Mouse (Mus musculus) spleen, adult 2 months (tissue): Measurements from ENCODE around the gene Atoh8. TPM values are rescaled to one million over a fixed set of nuclear protein-coding genes. Genes with fewer than 3 reads are reported as not detected.

ENCODE experiments used
- DNase-seq, 2 experiments: peaks; one replicate each; pipeline versions ENCODE4 v3.0.0 to v3.0.0-alpha.2; 2012 to 2021; ENCODE audit warnings: low spot score in 2 of 2, low read depth in 1 of 2
- H3K27ac ChIP-seq: fragments of 200-500 bp; 2 replicates; pipeline ENCODE4 v1.5.1; 2012; ENCODE audit warnings: low read length, inconsistent platforms; ENCODE audit not compliant: insufficient read depth
- H3K27me3 ChIP-seq: fragments of 200-500 bp; 2 replicates; pipeline ENCODE4 v1.6.1; 2012; ENCODE audit warnings: mild to moderate bottlenecking, moderate library complexity, low read length, inconsistent platforms; ENCODE audit not compliant: control insufficient read depth, insufficient read depth
- H3K36me3 ChIP-seq: fragments of 200-500 bp; 2 replicates; pipeline ENCODE4 v1.6.1; 2012; ENCODE audit warnings: mild to moderate bottlenecking, low read length, inconsistent platforms; ENCODE audit not compliant: control insufficient read depth, insufficient read depth
- H3K4me1 ChIP-seq: fragments of 200-500 bp; 2 replicates; pipeline ENCODE4 v1.6.1; 2011; ENCODE audit warnings: inconsistent platforms; ENCODE audit not compliant: control insufficient read depth, insufficient read depth, insufficient read length
- H3K4me3 ChIP-seq: fragments of 200-500 bp; 2 replicates; pipeline ENCODE4 v1.5.1; 2011; ENCODE audit warnings: mild to moderate bottlenecking, inconsistent platforms; ENCODE audit not compliant: insufficient read depth, insufficient read length; ENCODE audit errors: extremely low read depth
- CTCF ChIP-seq: fragments of 200-500 bp; IDR thresholded peaks from 2 replicates; pipeline ENCODE4 v1.5.1; 2011; ENCODE audit warnings: mild to moderate bottlenecking, inconsistent platforms; ENCODE audit not compliant: insufficient read depth, insufficient read length, insufficient replicate concordance; ENCODE audit errors: extremely low read depth
- POLR2A ChIP-seq: fragments of 200-500 bp; IDR thresholded peaks from 2 replicates; pipeline ENCODE4 v1.6.1; 2011; ENCODE audit warnings: low read depth, low read length, inconsistent platforms
- WGBS: fragments of 180-500 bp; shearing (Covaris S2); methylation state at CpG from one replicate; pipeline ENCODE4 v1.1.7; 2018; 5-methylcytosine and 5-hydroxymethylcytosine counted together
- polyA plus RNA-seq: library from polyadenylated mRNA; depleted of rRNA; stranded (reverse); fragments of >200 nt; gene quantifications from 2 replicates; pipeline ENCODE4 v1.2.3, GENCODE M21; 2012

The Atoh8 gene
- polyA plus RNA-seq, 1 experiment, result 9.3 TPM

- no peaks in the 10 kb centered on the region for H3K36me3 ChIP-seq
- H3K27me3 ChIP-seq, result no peaks in the 10 kb centered on the region
- no peak for DNase-seq
- no peak overlapping the region for H3K4me3 ChIP-seq
- TF ChIP-seq POLR2A (no peak), CTCF (no peak)
- peaks cover 8% of the 10 kb centered on the region; the same call in 1 of the 2 replicates for H3K4me1 ChIP-seq
- WGBS, result 86% methylated on average over 6 of the region's 6 CpGs
- H3K27ac ChIP-seq, result no peak overlapping the region
Measured at GRCm38 (mm10) chr6:72255294-72255693, 19.9 kb upstream of the Atoh8 start.

- no peaks in the 10 kb centered on the region for H3K27me3 ChIP-seq
- peaks cover 8% of the 10 kb centered on the region; the same call in 1 of the 2 replicates for H3K4me1 ChIP-seq
- WGBS, result 78% methylated on average over 10 of the region's 10 CpGs
- no peak for DNase-seq
- no peak overlapping the region for H3K27ac ChIP-seq
- TF ChIP-seq POLR2A, result no peak
- TF ChIP-seq CTCF, result no peak
- H3K36me3 ChIP-seq, result no peaks in the 10 kb centered on the region
- H3K4me3 ChIP-seq, result no peak overlapping the region
Measured at GRCm38 (mm10) chr6:72254588-72255075, 19.3 kb upstream of the Atoh8 start.

GRCm38 (mm10) chr6:72253911-72254587, 18.7 kb upstream of the Atoh8 start:
- Histone ChIP-seq H3K4me1 (peaks cover 8% of the 10 kb centered on the region; the same call in 1 of the 2 replicates), H3K27ac (no peak overlapping the region), H3K36me3 (no peaks in the 10 kb centered on the region), H3K27me3 (no peaks in the 10 kb centered on the region), H3K4me3 (no peak overlapping the region)
- 18% methylated on average over 4 of the region's 4 CpGs for WGBS
- TF ChIP-seq CTCF (no peak), POLR2A (no peak)
- no peak for DNase-seq

GRCm38 (mm10) chr6:72253168-72253567, 17.8 kb upstream of the Atoh8 start:
- Histone ChIP-seq H3K27me3 (no peaks in the 10 kb centered on the region), H3K4me1 (peaks cover 8% of the 10 kb centered on the region; the same call in 1 of the 2 replicates), H3K4me3 (no peak overlapping the region), H3K36me3 (no peaks in the 10 kb centered on the region), H3K27ac (no peak overlapping the region)
- no peak for TF ChIP-seq CTCF
- TF ChIP-seq POLR2A, result no peak
- WGBS, result 88% methylated on average over 4 of the region's 4 CpGs
- DNase-seq, result no peak

GRCm38 (mm10) chr6:72252433-72252832, 17.1 kb upstream of the Atoh8 start:
- Histone ChIP-seq H3K4me1 (peaks cover 8% of the 10 kb centered on the region; the same call in 1 of the 2 replicates), H3K27ac (no peak overlapping the region), H3K4me3 (no peak overlapping the region), H3K36me3 (no peaks in the 10 kb centered on the region), H3K27me3 (no peaks in the 10 kb centered on the region)
- WGBS, result 56% methylated on average over 1 of the region's 1 CpGs
- DNase-seq, result no peak
- TF ChIP-seq CTCF, result no peak
- no peak for TF ChIP-seq POLR2A

- no peak for DNase-seq
- Histone ChIP-seq H3K4me3 (no peak overlapping the region), H3K27me3 (no peaks in the 10 kb centered on the region), H3K27ac (no peak overlapping the region), H3K36me3 (no peaks in the 10 kb centered on the region), H3K4me1 (peaks cover 8% of the 10 kb centered on the region; the same call in 1 of the 2 replicates)
- TF ChIP-seq CTCF, result no peak
- 92% methylated on average over 4 of the region's 4 CpGs for WGBS
Measured at GRCm38 (mm10) chr6:72249981-72250380, 14.6 kb upstream of the Atoh8 start.
